Mouse (Mus musculus) megakaryocyte, adult 5-6 weeks (primary cell): ENCODE measurements around the gene Cd3eap. TPM values are rescaled to one million over a fixed set of nuclear protein-coding genes. Genes with fewer than 3 reads are reported as not detected.
A peak's percentile ranks its signal among the peaks of the same experiment; 100 is the strongest.

Experiments used
- ATAC-seq: 2 replicates; pipeline ENCODE4 v1.8.0; 2016; ENCODE audit warnings: mild to moderate bottlenecking, inconsistent platforms; ENCODE audit not compliant: poor library complexity, severe bottlenecking
- total RNA-seq, 2 experiments: library from RNA; stranded (forward) in 1 of 2; stranded (reverse) in 1 of 2; fragments of 153-499, 151-499 nt in 1 of 2; fragments of 221-1000, 200-1000 nt in 1 of 2; gene quantifications; 2 replicates each; pipeline versions ENCODE4 v1.2.3 to v1.2.4; 2015 to 2017

Gene Cd3eap
- total RNA-seq, 2 experiments from 2014 or later: 3.4 to 11.5 TPM

- ATAC-seq: no peak
These were observed 3.0 kb upstream of the Cd3eap start for GRCm38 (mm10) chr7:19362276-19362675.

GRCm38 (mm10) chr7:19361720-19362119 is 2.4 kb upstream of the Cd3eap start:
- ATAC-seq: peak; percentile 34

- peak; percentile 69 for ATAC-seq
These were observed 1.7 kb upstream of the Cd3eap start for GRCm38 (mm10) chr7:19360944-19361343.

GRCm38 (mm10) chr7:19359892-19360641 is 784 bp upstream of the Cd3eap start:
- peak; percentile 40 for ATAC-seq

GRCm38 (mm10) chr7:19358634-19359033 is 649 bp downstream of the Cd3eap start:
- no peak for ATAC-seq

GRCm38 (mm10) chr7:19357381-19358375 is 1.6 kb downstream of the Cd3eap start:
- no peak for ATAC-seq

- ATAC-seq: no peak
These were observed 3.0 kb downstream of the Cd3eap start for GRCm38 (mm10) chr7:19356311-19356710.

GRCm38 (mm10) chr7:19354991-19355390 is 4.3 kb downstream of the Cd3eap start:
- no peak for ATAC-seq

- ATAC-seq: no peak
These were observed 9.1 kb downstream of the Cd3eap start for GRCm38 (mm10) chr7:19350221-19350620.

GRCm38 (mm10) chr7:19349188-19349915 is 9.9 kb downstream of the Cd3eap start:
- no peak for ATAC-seq

GRCm38 (mm10) chr7:19344938-19345471 is 14.3 kb downstream of the Cd3eap start:
- ATAC-seq: peak; percentile 90

GRCm38 (mm10) chr7:19344237-19344847 is 14.9 kb downstream of the Cd3eap start, which contains the start of gene Ercc1:
Gene Ercc1, plus strand, starts transcription at chr7:19344778.
- ATAC-seq: no peak

- ATAC-seq: peak; percentile 46
These were observed 16.0 kb downstream of the Cd3eap start for GRCm38 (mm10) chr7:19343210-19343808.

- ATAC-seq: peak; percentile 33
These were observed 16.7 kb downstream of the Cd3eap start for GRCm38 (mm10) chr7:19342481-19343027.

GRCm38 (mm10) chr7:19341761-19342409 is 17.4 kb downstream of the Cd3eap start:
- ATAC-seq: no peak

- ATAC-seq: no peak
These were observed 18.0 kb downstream of the Cd3eap start for GRCm38 (mm10) chr7:19341250-19341649.

GRCm38 (mm10) chr7:19338596-19338995 is 20.7 kb downstream of the Cd3eap start:
- ATAC-seq: no peak

GRCm38 (mm10) chr7:19338060-19338459 is 21.2 kb downstream of the Cd3eap start:
- peak; percentile 81 for ATAC-seq

GRCm38 (mm10) chr7:19337122-19337521 is 22.2 kb downstream of the Cd3eap start:
- ATAC-seq: no peak
